Mouse (Mus musculus): ENCODE measurements around the gene Sun5. TPM values are rescaled to one million over a fixed set of nuclear protein-coding genes. Genes with fewer than 3 reads are reported as not detected.
A peak's percentile ranks its signal among the peaks of the same experiment; 100 is the strongest.
"Not testable (repeated sequence)": the region's sequence is repeated elsewhere in the genome, so short reads cannot be mapped to it uniquely, and the experiment has no call there.

Sun5 gene
- not detected for total RNA-seq (2021)
- not detected in 2 replicates for polyA plus RNA-seq (2012; rRNA removed)
- long read RNA-seq, result 0 reads

GRCm38 (mm10) chr2:153870984-153871383 lies at the start of gene Sun5:
Gene Sun5, minus strand, starts transcription at chr2:153871084.
- DNase-seq, result no peak

GRCm38 (mm10) chr2:153917930-153918329 lies 47.0 kb upstream of the Sun5 start, which contains the start of gene Bpifb3:
Gene Bpifb3, plus strand, starts transcription at chr2:153918230.
- DNase-seq, result no peak

DNA sequence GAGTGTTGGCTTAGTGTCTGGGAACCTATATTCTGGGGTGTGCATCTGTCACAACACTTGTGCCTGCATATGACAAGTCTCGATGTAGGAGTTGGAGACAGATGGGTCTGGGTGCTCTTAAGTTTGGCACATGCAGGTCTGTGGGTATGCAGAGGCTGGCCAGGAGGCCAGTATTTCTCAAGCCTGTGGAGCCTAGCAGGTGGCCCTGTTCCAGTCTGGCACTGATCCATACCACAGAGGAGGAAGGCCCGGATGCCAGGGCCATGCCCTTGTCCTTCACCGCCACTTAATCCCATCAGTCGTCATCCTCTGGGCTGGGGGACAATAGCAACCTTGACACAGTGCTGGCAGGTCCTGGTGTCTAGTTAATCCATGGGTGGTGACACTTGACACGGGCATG lies 43.3 kb upstream of the Sun5 start:
- peak; percentile 94 for DNase-seq

DNA sequence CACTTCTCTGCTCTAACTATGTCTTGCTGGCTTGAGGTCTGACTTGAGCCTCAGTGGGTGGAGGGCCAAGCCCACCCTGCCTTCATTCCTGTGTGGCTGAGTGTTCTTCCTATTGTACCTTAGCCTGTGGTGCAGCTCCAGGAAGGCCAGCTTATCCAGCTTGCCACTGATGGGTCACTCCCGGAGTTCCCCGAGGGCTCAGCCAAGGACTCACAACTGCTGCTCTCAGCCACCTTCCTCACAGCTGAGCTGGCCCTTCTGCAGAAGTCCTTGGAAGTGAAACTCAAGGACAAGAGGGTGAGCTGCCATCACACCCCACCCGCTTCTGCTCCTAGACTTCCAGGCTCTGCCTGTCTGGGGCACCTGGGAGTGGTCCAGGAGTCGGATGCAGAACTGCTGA lies 35.7 kb upstream of the Sun5 start:
- peak; percentile 85 for DNase-seq

DNA sequence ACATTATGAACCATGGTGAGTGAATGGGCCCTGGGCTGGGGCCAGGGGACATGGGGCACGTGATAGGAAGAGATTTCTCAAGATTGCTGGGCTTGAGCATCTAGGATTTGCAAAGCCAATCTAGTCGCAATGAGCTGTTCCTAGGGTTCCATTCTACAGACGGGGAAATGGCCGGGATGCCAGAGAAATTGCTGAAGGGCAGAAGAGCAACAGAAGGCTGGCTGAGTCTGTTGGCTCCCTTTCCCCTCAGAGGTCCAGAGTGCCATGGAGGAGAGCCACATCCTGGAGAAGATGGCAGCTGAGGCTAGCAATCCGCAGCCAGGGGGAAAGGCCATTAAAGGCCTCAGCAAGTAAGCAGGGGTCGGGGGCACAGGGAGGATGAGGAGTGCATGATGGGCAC lies 31.8 kb upstream of the Sun5 start:
- no peak for DNase-seq

GRCm38 (mm10) chr2:153900088-153900487 lies 29.2 kb upstream of the Sun5 start, which contains the start of gene Bpifb6:
Gene Bpifb6, plus strand, starts transcription at chr2:153900388.
- DNase-seq, result no peak

GRCm38 (mm10) chr2:153899111-153899510 lies 28.2 kb upstream of the Sun5 start:
- no peak for DNase-seq

- DNase-seq, result no peak
Measured at GRCm38 (mm10) chr2:153874745-153875144, 3.9 kb upstream of the Sun5 start, which contains the start of gene Bpifb2. Gene Bpifb2, plus strand, starts transcription at chr2:153875045.

GRCm38 (mm10) chr2:153861960-153862359 lies 8.9 kb downstream of the Sun5 start:
- DNase-seq, result no peak

- DNase-seq, result no peak
Measured at GRCm38 (mm10) chr2:153860715-153861114, 10.2 kb downstream of the Sun5 start.

GRCm38 (mm10) chr2:153860315-153860714 lies 10.6 kb downstream of the Sun5 start:
- DNase-seq, result no peak

GRCm38 (mm10) chr2:153859581-153859980 lies 11.3 kb downstream of the Sun5 start:
- no peak for DNase-seq

GRCm38 (mm10) chr2:153853544-153853943 lies 17.3 kb downstream of the Sun5 start:
- DNase-seq, result no peak

GRCm38 (mm10) chr2:153851030-153851360 lies 19.9 kb downstream of the Sun5 start:
- DNase-seq, result peak; percentile 75

- no peak for DNase-seq
Measured at GRCm38 (mm10) chr2:153850351-153851029, 20.4 kb downstream of the Sun5 start.

DNA sequence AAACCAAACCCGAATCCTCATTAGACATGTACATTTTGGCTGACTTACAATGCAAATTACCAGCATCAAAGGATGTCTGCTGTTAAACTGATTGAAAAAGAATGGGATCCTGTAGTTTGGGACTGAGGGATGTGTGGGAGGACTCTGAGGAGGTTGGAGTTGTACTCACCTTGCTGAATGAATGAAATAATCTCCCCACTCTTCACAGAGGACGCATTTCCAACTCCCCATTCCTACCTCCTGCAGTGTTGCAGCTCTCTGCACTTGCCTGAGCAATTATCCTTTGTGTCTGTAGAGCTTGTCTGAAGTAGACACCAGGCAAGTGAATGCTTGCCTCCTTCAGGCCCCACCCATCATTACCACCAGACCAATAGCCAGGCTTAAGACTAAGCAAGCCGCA lies 22.5 kb downstream of the Sun5 start:
- no peak for DNase-seq

- DNase-seq, result no peak
Measured at GRCm38 (mm10) chr2:153842854-153843253, 28.0 kb downstream of the Sun5 start.

DNA sequence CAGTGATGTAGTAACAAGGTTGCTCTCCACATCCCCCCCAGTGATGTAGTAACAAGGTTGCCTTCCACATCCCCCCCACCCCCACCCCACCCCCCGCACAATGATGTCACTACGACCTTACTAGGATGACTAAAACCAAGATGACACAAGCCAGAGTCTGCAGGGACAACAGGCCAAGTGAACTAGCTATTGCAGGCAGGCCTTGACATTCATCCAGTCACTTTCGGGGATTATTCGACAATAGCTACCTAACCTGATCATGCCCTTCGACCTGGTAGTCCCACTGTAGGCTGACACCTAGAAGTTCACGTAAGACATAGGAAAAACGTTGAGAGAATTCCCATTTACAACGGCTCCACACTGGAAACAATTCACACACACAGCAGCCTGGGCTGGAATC lies 37.6 kb downstream of the Sun5 start:
- peak; percentile 69 for DNase-seq

DNA sequence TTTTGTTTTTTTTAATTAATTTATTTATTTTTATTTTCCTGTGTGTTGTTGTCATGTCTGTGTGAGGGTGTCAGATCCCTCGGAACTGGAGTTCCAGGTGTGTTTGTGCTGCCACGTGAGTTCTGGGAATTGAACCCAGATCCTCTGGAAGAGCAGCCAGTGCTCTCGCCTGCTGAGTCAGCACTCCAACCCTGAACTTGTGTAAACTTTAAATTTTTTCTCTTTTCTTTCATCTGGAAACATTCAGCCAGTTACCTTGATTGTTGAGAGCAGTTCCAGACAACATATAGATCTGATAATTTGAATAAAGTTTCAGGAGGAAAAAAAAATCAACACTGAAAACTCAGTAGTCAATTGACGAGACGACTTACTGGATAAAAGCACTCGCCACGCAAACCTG lies 42.2 kb downstream of the Sun5 start:
- no peak for DNase-seq

- DNase-seq, result peak; percentile 13
Measured at GRCm38 (mm10) chr2:153827171-153827830, 43.6 kb downstream of the Sun5 start.

DNA sequence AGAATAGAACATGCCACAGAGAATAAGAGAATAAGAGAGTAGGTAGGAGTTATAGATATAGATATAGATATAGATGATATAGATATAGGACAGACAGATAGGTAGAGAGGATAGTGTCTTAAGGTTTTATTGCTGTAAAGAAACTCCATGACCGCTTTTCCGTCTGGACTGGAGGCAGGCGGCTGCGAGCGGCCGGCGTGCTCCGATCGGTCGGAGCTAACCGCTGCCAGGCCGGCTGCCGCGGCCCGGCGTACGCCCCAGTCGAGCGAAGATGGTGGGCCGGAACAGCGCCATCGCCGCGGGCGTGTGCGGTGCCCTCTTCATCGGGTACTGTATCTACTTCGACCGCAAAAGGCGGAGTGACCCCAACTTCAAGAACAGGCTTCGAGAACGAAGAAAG lies 45.0 kb downstream of the Sun5 start:
- DNase-seq, result not testable (repeated sequence)

DNA sequence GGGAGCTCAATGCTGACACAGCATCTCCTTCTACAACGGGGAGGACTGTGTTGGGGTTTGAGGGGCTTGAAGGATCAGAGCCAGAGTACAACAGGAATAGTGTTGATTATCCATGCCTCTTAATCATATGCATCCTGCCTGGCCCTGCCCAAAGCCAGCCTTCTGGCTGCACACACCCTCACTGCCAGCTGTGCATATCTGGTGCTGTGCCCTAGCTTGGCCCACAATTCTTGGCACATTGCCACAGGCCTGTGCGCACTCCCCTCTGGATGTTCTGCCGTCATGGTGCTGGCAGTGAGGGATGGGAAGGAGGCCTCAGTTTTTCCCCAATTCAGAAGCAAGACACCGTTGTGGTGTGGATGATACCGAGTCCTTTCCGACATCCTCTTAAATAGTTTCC lies 46.3 kb downstream of the Sun5 start:
- DNase-seq, result no peak

- DNase-seq, result no peak
Measured at GRCm38 (mm10) chr2:153822005-153822543, 48.8 kb downstream of the Sun5 start.
